Comparison of ENCODE assay signal across 8 mouse cellular contexts in the genomic region with DNA sequence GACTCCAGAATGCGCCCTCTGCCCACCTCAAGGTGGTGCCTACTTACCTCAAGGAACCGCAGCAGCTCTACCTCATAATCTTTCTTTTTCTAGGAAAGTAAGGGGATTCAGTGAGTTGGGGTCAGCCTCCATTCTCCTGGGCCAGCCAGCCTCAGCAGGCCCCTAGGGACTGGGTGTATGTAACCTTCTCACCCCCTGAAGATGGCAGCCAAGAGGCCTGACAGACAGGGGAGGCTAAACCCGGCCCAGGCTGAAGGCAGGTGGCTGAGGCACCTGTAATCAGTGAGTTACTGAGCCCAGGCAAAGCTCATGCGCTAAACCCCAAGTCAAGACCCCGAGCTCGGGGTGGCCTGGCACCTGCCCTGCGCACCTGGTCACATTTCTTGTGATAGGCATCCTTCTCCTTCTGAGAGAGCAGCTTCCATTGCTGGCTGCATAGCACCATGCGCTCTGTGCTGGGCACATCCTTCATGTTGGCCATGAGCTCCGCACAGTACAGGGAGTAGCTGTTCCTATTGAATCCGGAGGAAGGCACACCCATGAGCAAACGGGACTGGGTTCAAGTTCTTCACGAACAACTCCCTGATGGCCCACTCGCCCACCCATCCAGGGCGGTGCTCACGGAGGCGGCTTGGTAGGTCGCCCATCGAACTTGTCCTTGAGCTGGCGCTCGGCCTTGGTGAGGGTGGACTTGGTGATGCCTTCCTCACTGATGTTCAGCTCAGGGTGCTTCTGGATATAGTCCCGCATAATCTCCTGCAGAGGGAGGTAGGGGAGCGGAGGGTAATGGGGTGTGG. TPM values are rescaled to one million over a fixed set of nuclear protein-coding genes. Genes with fewer than 3 reads are reported as not detected.
A peak's percentile ranks its signal among the peaks of the same experiment; 100 is the strongest.
DNase-seq lines count a peak whose midpoint lies in the region; ATAC-seq and TF ChIP-seq lines count a peak whose summit lies in the region.

No protein-coding gene starts in this region.

- peak overlapping the region; percentile 51 for H3K4me3 ChIP-seq in heart, embryonic 12.5 days
- peak overlapping the region; percentile 80 for H3K4me3 ChIP-seq in E14TG2a.4 (replicated peaks; ENCODE audit: low read length)
- 0 out of 2 replicates have a peak overlapping the region, but pooled peaks have one; percentile 20 for H3K4me3 ChIP-seq in forebrain, embryonic 14.5 days (ENCODE audit: low read depth, low read length)
- H3K4me3 ChIP-seq in macrophage (ENCODE audit: inconsistent target): peak overlapping the region; percentile 41

- H3K36me3 ChIP-seq in heart, embryonic 12.5 days: peaks cover 88% of the 10 kb centered on the region
- H3K36me3 ChIP-seq in E14TG2a.4 (ENCODE audit: insufficient read depth, low read length): peaks cover 99% of the 10 kb centered on the region
- H3K36me3 ChIP-seq in forebrain, embryonic 14.5 days (ENCODE audit: control insufficient read depth, insufficient read depth, low read length): peaks cover 88% of the 10 kb centered on the region
- H3K36me3 ChIP-seq in macrophage (ENCODE audit: inconsistent target): peaks cover 48% of the 10 kb centered on the region

- H3K9me3 ChIP-seq in heart, embryonic 12.5 days (replicated peaks): no peaks in the 10 kb centered on the region
- H3K9me3 ChIP-seq in E14TG2a.4 (ENCODE audit: low read length): no peaks in the 10 kb centered on the region
- H3K9me3 ChIP-seq in forebrain, embryonic 14.5 days (replicated peaks; ENCODE audit: control insufficient read depth, low read length): no peaks in the 10 kb centered on the region

- no peak for TF ChIP-seq CTCF in E14TG2a.4 (conservative IDR thresholded peaks at IDR 0.05; ENCODE audit: low read length)

- WGBS in heart, embryonic 12.5 days: 85% methylated on average over 22 of the region's 22 CpGs
- WGBS in forebrain, embryonic 14.5 days: 87% methylated on average over 22 of the region's 22 CpGs
- 80% methylated on average over 13 of the region's 22 CpGs for WGBS in macrophage (ENCODE audit: missing documents)

- no peaks in the 10 kb centered on the region for H3K27me3 ChIP-seq in heart, embryonic 12.5 days (replicated peaks)
- no peaks in the 10 kb centered on the region for H3K27me3 ChIP-seq in E14TG2a.4 (ENCODE audit: insufficient read depth, low read length)
- no peaks in the 10 kb centered on the region for H3K27me3 ChIP-seq in forebrain, embryonic 14.5 days (replicated peaks; ENCODE audit: control insufficient read depth, insufficient read depth, low read length)

- peak overlapping the region; percentile 63 for H3K9ac ChIP-seq in heart, embryonic 12.5 days
- peak overlapping the region; percentile 38 for H3K9ac ChIP-seq in forebrain, embryonic 14.5 days (ENCODE audit: low read length)

- peaks cover 4% of the 10 kb centered on the region for H3K79me2 ChIP-seq in macrophage (ENCODE audit: inconsistent target)

- intact Hi-C loops in heart, postnatal 25 days (cut with DNase I): loop anchor here (1.0 to 2.0 kb wide), 2 partner anchors 101 to 121 kb away; partner anchors contain the start of gene Grn

- no peak for ATAC-seq in heart, embryonic 12.5 days (ENCODE audit: insufficient number of reproducible peaks, low FRiP score)
- ATAC-seq in forebrain, embryonic 14.5 days: no peak

- peaks cover 29% of the 10 kb centered on the region for H3K4me1 ChIP-seq in heart, embryonic 12.5 days (replicated peaks)
- peaks cover 96% of the 10 kb centered on the region for H3K4me1 ChIP-seq in E14TG2a.4 (replicated peaks; ENCODE audit: low read depth, low read length)
- H3K4me1 ChIP-seq in forebrain, embryonic 14.5 days (ENCODE audit: control insufficient read depth, insufficient read depth, low read length): no peaks in the 10 kb centered on the region; the same call in 1 of the 2 replicates

- DNase-seq in heart, postnatal 25 days (ENCODE audit: low spot score): no peak
- no peak for DNase-seq in forebrain, embryonic 14.5 days (ENCODE audit: low spot score)
- no peak for DNase-seq in T-cell, adult 2 months (ENCODE audit: low spot score)
- DNase-seq in lung, postnatal 10 days: no peak
- DNase-seq in spleen, postnatal 14 days (ENCODE audit: low spot score in 2 of 2): no peak

- H3K4me2 ChIP-seq in heart, embryonic 12.5 days: peak overlapping the region; percentile 77
- H3K4me2 ChIP-seq in forebrain, embryonic 14.5 days (ENCODE audit: low read length): peak overlapping the region; percentile 51

- 0 out of 2 replicates have a peak overlapping the region, but pooled peaks have one; percentile 12 for H3K27ac ChIP-seq in heart, embryonic 12.5 days (ENCODE audit: poor library complexity, severe bottlenecking)
- 0 out of 2 replicates have a peak overlapping the region, but pooled peaks have one; percentile 58 for H3K27ac ChIP-seq in forebrain, embryonic 14.5 days (ENCODE audit: low read depth, low read length)
- no peak overlapping the region for H3K27ac ChIP-seq in macrophage

RNA-seq across cellular contexts. Expression of gene Ubtf, which starts 9.5 kb away (rescaled TPM):
- 65.4 and 68.6 TPM in 2 replicates for polyA plus RNA-seq in heart, embryonic 12.5 days (2016; fragmentation: Nextera tagmentation; extraction: Ambion mirVana)
- 10 to 100 TPM; 56.7 to 57.3 TPM for total RNA-seq in heart, postnatal 25 days (2021)
- 74.5 and 91.0 TPM in 2 replicates for polyA plus RNA-seq in forebrain, embryonic 14.5 days (2014; fragmentation: Nextera tagmentation; extraction: Ambion mirVana)
- total RNA-seq in macrophage (2018; cell fraction: chromatin; rRNA removed): 100 to 1,000 TPM in 17 of 26 experiments, 10 to 100 TPM in 9; 61.9 to 319 (median 115) TPM
- 10 to 100 TPM; 34.6 to 66.8 (median 49.1) TPM for total RNA-seq in macrophage (2018; cell fraction: cytosol; rRNA removed)
- 100 to 1,000 TPM in 1 of 26 experiments, 10 to 100 TPM in 25; 46.9 to 110 (median 73.5) TPM for total RNA-seq in macrophage (2018; cell fraction: nucleus; rRNA removed)
- polyA plus RNA-seq in macrophage (2018): 44.6 to 66.0 TPM (median 62.1 TPM) in 3 replicates

RNA-seq across cellular contexts. Expression of gene Atxn7l3, which starts 13.6 kb away (rescaled TPM):
- 10.9 and 11.8 TPM in 2 replicates for polyA plus RNA-seq in heart, embryonic 12.5 days (2016; fragmentation: Nextera tagmentation; extraction: Ambion mirVana)
- total RNA-seq in heart, postnatal 25 days (2021): 10 to 100 TPM; 21.1 to 21.7 TPM
- 25.2 and 28.7 TPM in 2 replicates for polyA plus RNA-seq in forebrain, embryonic 14.5 days (2014; fragmentation: Nextera tagmentation; extraction: Ambion mirVana)
- total RNA-seq in macrophage (2018; cell fraction: chromatin; rRNA removed): 10 to 100 TPM; 14.4 to 80.8 (median 50.6) TPM
- 10 to 100 TPM; 26.2 to 49.2 (median 39.8) TPM for total RNA-seq in macrophage (2018; cell fraction: cytosol; rRNA removed)
- total RNA-seq in macrophage (2018; cell fraction: nucleus; rRNA removed): 10 to 100 TPM; 27.4 to 81.9 (median 56.8) TPM
- polyA plus RNA-seq in macrophage (2018): 14.9 to 36.0 TPM (median 29.4 TPM) in 3 replicates

RNA-seq across cellular contexts. Expression of gene Tmub2, which starts 25.3 kb away (rescaled TPM):
- 35.7 and 38.9 TPM in 2 replicates for polyA plus RNA-seq in heart, embryonic 12.5 days (2016; fragmentation: Nextera tagmentation; extraction: Ambion mirVana)
- 10 to 100 TPM; 20.7 to 23.3 TPM for total RNA-seq in heart, postnatal 25 days (2021)
- 74.4 and 75.3 TPM in 2 replicates for polyA plus RNA-seq in forebrain, embryonic 14.5 days (2014; fragmentation: Nextera tagmentation; extraction: Ambion mirVana)
- 10 to 100 TPM in 25 of 26 experiments, 1 to 10 TPM in 1; 6.5 to 31.2 (median 20.5) TPM for total RNA-seq in macrophage (2018; cell fraction: chromatin; rRNA removed)
- total RNA-seq in macrophage (2018; cell fraction: cytosol; rRNA removed): 10 to 100 TPM; 30.1 to 49.7 (median 43.3) TPM
- 10 to 100 TPM; 18.7 to 61.6 (median 41.7) TPM for total RNA-seq in macrophage (2018; cell fraction: nucleus; rRNA removed)
- 30.1 to 47.5 TPM (median 30.9 TPM) in 3 replicates for polyA plus RNA-seq in macrophage (2018)

RNA-seq across cellular contexts. Expression of gene Asb16, which starts 41.5 kb away (rescaled TPM):
- polyA plus RNA-seq in heart, embryonic 12.5 days (2016; fragmentation: Nextera tagmentation; extraction: Ambion mirVana): 0.06 and 0.13 TPM in 2 replicates
- total RNA-seq in heart, postnatal 25 days (2021): under 1 TPM; 0.61 to 0.68 TPM
- polyA plus RNA-seq in forebrain, embryonic 14.5 days (2014; fragmentation: Nextera tagmentation; extraction: Ambion mirVana): not detected in 2 replicates
- total RNA-seq in macrophage (2018; cell fraction: chromatin; rRNA removed): not detected
- total RNA-seq in macrophage (2018; cell fraction: cytosol; rRNA removed): under 1 TPM in 2 of 26 experiments, not detected in 24; 0.04 to 0.09 TPM
- not detected for total RNA-seq in macrophage (2018; cell fraction: nucleus; rRNA removed)
- not detected in 3 replicates for polyA plus RNA-seq in macrophage (2018)

RNA-seq across cellular contexts. Expression of gene Slc4a1, which starts 56.0 kb away (rescaled TPM):
- polyA plus RNA-seq in heart, embryonic 12.5 days (2016; fragmentation: Nextera tagmentation; extraction: Ambion mirVana): 114 and 116 TPM in 2 replicates
- total RNA-seq in heart, postnatal 25 days (2021): 1 to 10 TPM; 5.3 to 9.5 TPM
- 1.8 and 2.1 TPM in 2 replicates for polyA plus RNA-seq in forebrain, embryonic 14.5 days (2014; fragmentation: Nextera tagmentation; extraction: Ambion mirVana)
- total RNA-seq in macrophage (2018; cell fraction: chromatin; rRNA removed): not detected
- total RNA-seq in macrophage (2018; cell fraction: cytosol; rRNA removed): not detected
- total RNA-seq in macrophage (2018; cell fraction: nucleus; rRNA removed): not detected
- not detected in 3 replicates for polyA plus RNA-seq in macrophage (2018)

Comparison
In these comparisons a context has a peak if more than half of its experiments do, and no peak if none do; other contexts are left out.
1. H3K4me3 ChIP-seq: peak in every context shown above with its lines; median percentile 80 in E14TG2a.4; 51 in heart, embryonic 12.5 days; 41 in macrophage; 20 in forebrain, embryonic 14.5 days.